Mouse (Mus musculus) lung, embryonic 14.5 days (tissue): ENCODE measurements at regions not wholly inside any gene's neighbourhood (a gene's known extent, or its start where the extent isn't known, plus 50 kb on each side); places are given as distances from the start of the nearest gene placed in this dataset.
"Not testable (repeated sequence)": the region's sequence is repeated elsewhere in the genome, so short reads cannot be mapped to it uniquely, and the experiment has no call there.

Source experiments
- ATAC-seq: fragments of 200-750 bp; cut with Nextera tagmentation; 2 replicates; pipeline ENCODE4 v1.8.0; 2017; ENCODE audit warnings: mild to moderate bottlenecking, moderate TSS enrichment, moderate library complexity; ENCODE audit not compliant: insufficient read depth
- DNase-seq: peaks from one replicate; pipeline ENCODE4 v3.0.0-alpha.2; 2015
- H3K27ac ChIP-seq: fragments of 300-500 bp; sonication (generic); 2 replicates; pipeline ENCODE4 v1.5.1; 2014; ENCODE audit warnings: low read depth, mild to moderate bottlenecking, moderate library complexity
- H3K27me3 ChIP-seq: fragments of 300-500 bp; sonication (generic); 2 replicates; pipeline ENCODE4 v1.6.1; 2014; ENCODE audit warnings: low read length, control low read depth; ENCODE audit not compliant: insufficient read depth
- H3K36me3 ChIP-seq: fragments of 300-500 bp; sonication (generic); 2 replicates; pipeline ENCODE4 v1.6.1; 2014; ENCODE audit warnings: control low read depth; ENCODE audit not compliant: insufficient read depth
- H3K4me1 ChIP-seq: fragments of 300-500 bp; sonication (generic); 2 replicates; pipeline ENCODE4 v1.6.1; 2014; ENCODE audit warnings: antibody characterized with exemption, control low read depth; ENCODE audit not compliant: insufficient read depth
- H3K4me2 ChIP-seq: fragments of 300-500 bp; sonication (generic); 2 replicates; pipeline ENCODE4 v1.6.1; 2014; ENCODE audit warnings: mild to moderate bottlenecking
- H3K4me3 ChIP-seq: fragments of 300-500 bp; sonication (generic); 2 replicates; pipeline ENCODE4 v1.5.1; 2014; ENCODE audit warnings: low read depth, low read length
- H3K9ac ChIP-seq: fragments of 300-500 bp; sonication (generic); 2 replicates; pipeline ENCODE4 v1.6.1; 2014
- H3K9me3 ChIP-seq: fragments of 300-500 bp; sonication (generic); 2 replicates; pipeline ENCODE4 v1.6.1; 2016; ENCODE audit warnings: low read depth, low read length, control low read depth
- CTCF ChIP-seq: IDR thresholded peaks from 2 replicates; pipeline ENCODE4 v1.5.1; 2016; ENCODE audit warnings: antibody characterized with exemption, low read depth
- WGBS: fragments of 180-500 bp; shearing (Covaris S2); extraction: QIAGEN DNeasy Blood & Tissue Kit; methylation state at CpG from one replicate; pipeline ENCODE4 v1.1.7; 2014; 5-methylcytosine and 5-hydroxymethylcytosine counted together

GRCm38 (mm10) chr17:93067850-93068249, 131.0 kb upstream of the Adcyap1 start:
- H3K27ac ChIP-seq, H3K4me2 ChIP-seq, H3K4me3 ChIP-seq, H3K27me3 ChIP-seq, H3K9ac ChIP-seq, ATAC-seq, H3K36me3 ChIP-seq, H3K9me3 ChIP-seq, H3K4me1 ChIP-seq: not testable (repeated sequence)
- peak; percentile 35; the same call in 1 of the 2 replicates for TF ChIP-seq CTCF
- DNase-seq = peak; percentile 67
- 41% methylated on average over 1 of the region's 1 CpGs for whole genome bisulfite sequencing

- ATAC-seq (no peak), DNase-seq (no peak)
- Histone ChIP-seq H3K4me1 (no peaks in the 10 kb centered on the region), H3K4me2 (no peak overlapping the region), H3K4me3 (no peak overlapping the region), H3K27ac (no peak overlapping the region), H3K36me3 (no peaks in the 10 kb centered on the region), H3K9ac (no peak overlapping the region), H3K27me3 (no peaks in the 10 kb centered on the region), H3K9me3 (no peaks in the 10 kb centered on the region)
- 42% methylated on average over 4 of the region's 4 CpGs for WGBS
- no peak for TF ChIP-seq CTCF
Observed at GRCm38 (mm10) chr17:93068489-93068888, 130.3 kb upstream of the Adcyap1 start.

GRCm38 (mm10) chr17:93084048-93084447, 114.8 kb upstream of the Adcyap1 start:
- TF ChIP-seq CTCF = no peak
- Histone ChIP-seq H3K9me3 (no peaks in the 10 kb centered on the region), H3K9ac (no peak overlapping the region), H3K4me3 (no peak overlapping the region), H3K27me3 (no peaks in the 10 kb centered on the region), H3K27ac (no peak overlapping the region), H3K36me3 (no peaks in the 10 kb centered on the region), H3K4me2 (no peak overlapping the region), H3K4me1 (no peaks in the 10 kb centered on the region)
- 26% methylated on average over 1 of the region's 1 CpGs for WGBS
- no peak for ATAC-seq
- DNase-seq = no peak

- ATAC-seq = no peak
- Histone ChIP-seq H3K9me3 (no peaks in the 10 kb centered on the region), H3K9ac (no peak overlapping the region), H3K4me1 (no peaks in the 10 kb centered on the region), H3K27me3 (no peaks in the 10 kb centered on the region), H3K36me3 (no peaks in the 10 kb centered on the region), H3K4me3 (no peak overlapping the region), H3K4me2 (no peak overlapping the region), H3K27ac (no peak overlapping the region)
- DNase-seq = no peak
- no peak for TF ChIP-seq CTCF
Observed at GRCm38 (mm10) chr17:93104516-93104915, 94.3 kb upstream of the Adcyap1 start.

GRCm38 (mm10) chr17:93140003-93140402, 58.8 kb upstream of the Adcyap1 start:
- DNase-seq = no peak
- peak; percentile 21; the same call in 1 of the 2 replicates for TF ChIP-seq CTCF
- WGBS = 45% methylated on average over 1 of the region's 1 CpGs
- H3K36me3 ChIP-seq = no peaks in the 10 kb centered on the region
- H3K27me3 ChIP-seq = no peaks in the 10 kb centered on the region
- H3K4me1 ChIP-seq = no peaks in the 10 kb centered on the region
- H3K9ac ChIP-seq = no peak overlapping the region
- ATAC-seq = no peak
- no peak overlapping the region for H3K27ac ChIP-seq
- no peak overlapping the region for H3K4me2 ChIP-seq
- no peak overlapping the region for H3K4me3 ChIP-seq
- no peaks in the 10 kb centered on the region for H3K9me3 ChIP-seq

GRCm38 (mm10) chr17:93141125-93141524, 57.7 kb upstream of the Adcyap1 start:
- 26% methylated on average over 3 of the region's 3 CpGs for WGBS
- H3K27ac ChIP-seq = no peak overlapping the region
- ATAC-seq = no peak
- H3K9ac ChIP-seq = no peak overlapping the region
- H3K27me3 ChIP-seq = no peaks in the 10 kb centered on the region
- H3K4me1 ChIP-seq = no peaks in the 10 kb centered on the region
- DNase-seq = peak; percentile 61
- no peaks in the 10 kb centered on the region for H3K36me3 ChIP-seq
- no peak overlapping the region for H3K4me3 ChIP-seq
- no peaks in the 10 kb centered on the region for H3K9me3 ChIP-seq
- no peak overlapping the region for H3K4me2 ChIP-seq
- TF ChIP-seq CTCF = peak; percentile 54
